Mouse (Mus musculus) neural tube, embryonic 13.5 days (tissue): ENCODE measurements around the gene Pou2f2. TPM values are rescaled to one million over a fixed set of nuclear protein-coding genes. Genes with fewer than 3 reads are reported as not detected.

Source experiments
- ATAC-seq: fragments of 200-750 bp; cut with Nextera tagmentation; 2 replicates; pipeline ENCODE4 v1.8.0; 2017; ENCODE audit warnings: low read depth, mild to moderate bottlenecking, moderate TSS enrichment, moderate library complexity
- H3K27ac ChIP-seq: fragments of 300-500 bp; sonication (generic); replicated peaks from 2 replicates; pipeline ENCODE4 v1.5.1; 2015; ENCODE audit warnings: moderate library complexity, mild to moderate bottlenecking, inconsistent platforms
- H3K27me3 ChIP-seq: fragments of 300-500 bp; sonication (generic); 2 replicates; pipeline ENCODE4 v1.6.1; 2015; ENCODE audit warnings: mild to moderate bottlenecking, inconsistent platforms
- H3K36me3 ChIP-seq: fragments of 300-500 bp; sonication (generic); 2 replicates; pipeline ENCODE4 v1.6.1; 2015; ENCODE audit warnings: mild to moderate bottlenecking, inconsistent platforms
- H3K4me1 ChIP-seq: fragments of 300-500 bp; sonication (generic); replicated peaks from 2 replicates; pipeline ENCODE4 v1.6.1; 2015; ENCODE audit warnings: inconsistent platforms
- H3K4me2 ChIP-seq: fragments of 300-500 bp; sonication (generic); 2 replicates; pipeline ENCODE4 v1.6.1; 2015; ENCODE audit warnings: inconsistent platforms, mild to moderate bottlenecking, moderate library complexity
- H3K4me3 ChIP-seq: fragments of 300-500 bp; sonication (generic); 2 replicates; pipeline ENCODE4 v1.5.1; 2015; ENCODE audit warnings: mild to moderate bottlenecking, inconsistent platforms
- H3K9ac ChIP-seq: fragments of 300-500 bp; sonication (generic); 2 replicates; pipeline ENCODE4 v1.6.1; 2015; ENCODE audit warnings: moderate library complexity, mild to moderate bottlenecking, inconsistent platforms
- H3K9me3 ChIP-seq: fragments of 300-500 bp; sonication (generic); 2 replicates; pipeline ENCODE4 v1.6.1; 2016; ENCODE audit warnings: inconsistent platforms
- WGBS: fragments of 180-500 bp; shearing (Covaris S2); methylation state at CpG from one replicate; pipeline ENCODE4 v1.1.7; 2015; 5-methylcytosine and 5-hydroxymethylcytosine counted together
- polyA plus RNA-seq: library from polyadenylated mRNA; unstranded; fragments of >200 nt; fragmentation: Nextera tagmentation; extraction: Ambion mirVana; gene quantifications from 2 replicates; pipeline ENCODE4 v1.2.1, GENCODE M21; 2015

Gene Pou2f2
- polyA plus RNA-seq, 1 experiment from 2014 or later = 28.0 TPM

DNA sequence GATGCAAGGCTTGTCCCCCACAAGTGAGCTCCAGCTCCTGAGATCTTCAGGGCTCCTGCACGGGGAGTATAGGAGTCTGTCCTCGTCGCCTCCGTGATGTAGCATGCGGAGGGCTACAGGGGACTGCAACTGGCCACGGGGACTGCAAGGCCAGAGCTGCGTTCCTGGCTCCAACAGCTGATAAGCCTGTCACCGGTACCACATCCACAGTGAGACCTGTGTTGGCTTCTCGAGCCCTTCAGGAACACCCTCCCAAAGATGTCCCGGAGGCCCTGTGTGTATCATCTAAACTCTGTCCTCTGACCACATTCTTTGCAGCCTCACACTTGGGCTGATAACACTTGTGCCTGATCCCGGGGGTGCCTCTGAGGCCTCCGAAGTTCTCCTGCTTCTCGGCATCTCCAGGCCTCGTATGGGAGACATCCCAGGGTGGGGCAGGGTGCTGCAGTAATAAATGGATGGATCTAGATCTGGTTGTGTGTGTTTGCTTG, 23.3 kb downstream of the Pou2f2 start:
- H3K36me3 ChIP-seq = no peaks in the 10 kb centered on the region; the same call in 1 of the 2 replicates
- peak overlapping the region; percentile 47 for H3K4me2 ChIP-seq
- H3K27ac ChIP-seq = peak overlapping the region; percentile 38; the same call in 1 of the 2 replicates
- WGBS = 34% methylated on average over 14 of the region's 14 CpGs
- ATAC-seq = no peak
- H3K27me3 ChIP-seq = no peaks in the 10 kb centered on the region
- peaks cover 54% of the 10 kb centered on the region for H3K4me1 ChIP-seq
- H3K9me3 ChIP-seq = no peaks in the 10 kb centered on the region
- H3K9ac ChIP-seq = no peak overlapping the region
- H3K4me3 ChIP-seq = no peak overlapping the region

DNA sequence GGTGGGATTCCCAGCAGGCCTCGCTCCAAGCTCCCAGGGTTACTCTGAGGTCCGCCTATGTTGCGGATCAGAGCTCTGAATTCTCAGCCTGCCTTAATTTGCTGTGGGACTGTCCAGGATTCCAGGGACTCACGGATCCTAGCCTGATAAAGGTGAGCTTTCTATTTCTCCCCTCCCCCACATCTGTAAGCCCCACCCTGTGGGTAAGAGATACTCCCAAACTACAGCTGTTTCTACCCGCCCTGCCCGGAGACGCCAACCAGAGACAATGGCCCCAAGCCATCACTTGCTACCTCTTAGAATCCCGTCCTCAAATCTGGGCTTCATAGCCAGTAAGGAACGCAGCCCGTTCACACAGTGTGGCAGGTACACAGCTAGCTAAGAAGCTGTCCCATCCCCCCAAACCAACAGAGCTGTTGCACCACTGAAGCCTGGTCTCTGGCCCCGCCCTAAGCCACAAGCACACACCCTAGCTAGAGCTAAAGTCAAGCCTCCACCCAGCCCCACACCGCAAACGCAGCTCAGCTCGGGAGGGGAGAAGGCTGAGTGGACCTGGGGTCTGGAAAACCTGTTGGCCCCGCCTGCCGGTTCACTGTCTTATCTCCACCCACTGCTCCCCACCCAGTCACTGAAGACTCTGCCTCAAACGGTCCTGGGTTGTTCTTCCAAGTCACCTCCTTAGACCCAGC, 23.9 kb downstream of the Pou2f2 start:
- no peaks in the 10 kb centered on the region for H3K9me3 ChIP-seq
- peaks cover 60% of the 10 kb centered on the region for H3K4me1 ChIP-seq
- H3K4me2 ChIP-seq = peak overlapping the region; percentile 47
- peak overlapping the region; percentile 94 for H3K27ac ChIP-seq
- ATAC-seq = no peak
- no peak overlapping the region for H3K4me3 ChIP-seq
- H3K36me3 ChIP-seq = no peaks in the 10 kb centered on the region; the same call in 1 of the 2 replicates
- WGBS = 18% methylated on average over 17 of the region's 17 CpGs
- no peaks in the 10 kb centered on the region for H3K27me3 ChIP-seq
- H3K9ac ChIP-seq = peak overlapping the region; percentile 74

DNA sequence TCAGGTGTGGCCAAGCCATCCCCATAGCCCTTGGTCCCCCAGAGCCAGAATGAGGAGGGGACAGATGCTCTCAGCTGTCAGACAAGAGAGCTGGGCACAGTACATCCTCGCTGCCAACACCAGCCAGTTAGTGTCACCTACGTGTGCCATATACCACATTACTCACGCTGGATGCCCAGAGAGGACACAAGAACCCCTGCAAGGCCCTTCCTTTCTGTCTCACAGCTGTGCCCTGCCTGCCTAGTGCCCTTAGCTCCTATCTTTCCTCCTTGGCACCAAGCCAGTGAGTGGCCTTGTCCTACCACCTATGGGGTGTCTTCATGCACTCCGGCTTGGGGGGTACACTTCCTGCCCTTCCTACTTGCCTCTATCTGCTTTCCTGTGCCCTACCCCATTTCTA, 24.9 kb downstream of the Pou2f2 start:
- Histone ChIP-seq H3K27ac (peak overlapping the region; percentile 94), H3K27me3 (no peaks in the 10 kb centered on the region), H3K9ac (peak overlapping the region; percentile 74), H3K9me3 (no peaks in the 10 kb centered on the region), H3K36me3 (no peaks in the 10 kb centered on the region; the same call in 1 of the 2 replicates), H3K4me1 (peaks cover 70% of the 10 kb centered on the region), H3K4me3 (peak overlapping the region; percentile 28; the same call in 1 of the 2 replicates), H3K4me2 (peak overlapping the region; percentile 47)
- no peak for ATAC-seq
- WGBS = 38% methylated on average over 4 of the region's 4 CpGs

DNA sequence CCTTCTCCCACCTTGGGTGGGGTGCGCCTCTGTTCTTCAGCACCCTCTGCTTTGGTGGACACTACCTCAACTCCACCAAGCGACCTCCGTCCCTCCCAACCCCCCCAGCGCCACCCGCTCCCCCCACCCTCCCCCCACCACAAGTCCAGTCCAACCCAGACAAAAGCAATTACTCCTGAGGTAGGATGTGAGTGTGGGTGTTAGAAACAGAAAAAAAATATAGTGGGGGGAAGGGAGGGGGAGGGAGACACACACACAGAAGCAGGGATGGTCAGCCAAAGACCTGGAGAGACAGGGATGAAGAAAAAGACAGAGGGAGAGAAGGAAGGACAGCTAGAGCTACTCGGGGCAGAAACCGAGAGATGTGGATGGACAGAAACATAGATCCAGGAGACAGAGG, 25.7 kb downstream of the Pou2f2 start:
- ATAC-seq = no peak
- H3K9ac ChIP-seq = peak overlapping the region; percentile 74
- peak overlapping the region; percentile 47 for H3K4me2 ChIP-seq
- H3K4me3 ChIP-seq = peak overlapping the region; percentile 28
- WGBS = 37% methylated on average over 7 of the region's 7 CpGs
- H3K27ac ChIP-seq = peak overlapping the region; percentile 94
- no peaks in the 10 kb centered on the region for H3K27me3 ChIP-seq
- H3K9me3 ChIP-seq = no peaks in the 10 kb centered on the region
- H3K36me3 ChIP-seq = no peaks in the 10 kb centered on the region; the same call in 1 of the 2 replicates
- H3K4me1 ChIP-seq = peaks cover 73% of the 10 kb centered on the region

DNA sequence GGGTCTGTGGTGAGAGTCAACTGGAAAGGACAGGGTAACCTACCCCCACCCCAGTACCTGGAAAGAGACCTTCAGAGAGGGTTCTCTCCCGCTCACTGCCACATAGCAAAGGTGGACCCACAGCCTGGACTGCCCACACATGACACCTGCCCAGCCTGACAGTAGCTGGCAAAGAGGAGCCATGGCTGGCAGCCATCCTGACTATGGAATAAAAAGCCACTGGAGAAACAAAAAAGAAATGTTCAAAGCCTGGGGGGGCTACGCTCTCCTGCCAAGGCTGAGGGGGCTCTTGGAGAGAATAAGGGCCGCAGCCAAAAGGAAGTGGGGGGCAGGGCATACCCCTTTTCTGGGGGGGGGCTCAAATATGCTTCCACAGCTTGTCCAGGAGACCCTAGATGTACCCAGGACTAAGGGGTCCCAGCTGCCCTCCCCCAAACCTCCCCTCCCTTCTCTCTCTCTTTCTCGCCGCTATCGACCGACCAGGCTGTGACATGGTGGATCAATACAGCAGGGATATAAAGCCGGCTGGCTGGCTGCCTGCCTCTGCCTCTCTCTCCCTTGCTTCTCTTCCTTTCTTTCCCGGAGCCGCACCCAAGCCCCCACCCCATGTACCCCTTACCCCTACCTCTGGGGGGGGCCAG, 27.5 kb downstream of the Pou2f2 start:
- no peaks in the 10 kb centered on the region for H3K9me3 ChIP-seq
- H3K4me3 ChIP-seq = peak overlapping the region; percentile 28
- H3K9ac ChIP-seq = peak overlapping the region; percentile 74
- WGBS = 13% methylated on average over 10 of the region's 10 CpGs
- H3K36me3 ChIP-seq = no peaks in the 10 kb centered on the region; the same call in 1 of the 2 replicates
- H3K27me3 ChIP-seq = no peaks in the 10 kb centered on the region
- H3K4me1 ChIP-seq = peaks cover 73% of the 10 kb centered on the region
- H3K4me2 ChIP-seq = peak overlapping the region; percentile 47
- H3K27ac ChIP-seq = peak overlapping the region; percentile 94
- peak; percentile 32; the same call in 1 of the 2 replicates for ATAC-seq

DNA sequence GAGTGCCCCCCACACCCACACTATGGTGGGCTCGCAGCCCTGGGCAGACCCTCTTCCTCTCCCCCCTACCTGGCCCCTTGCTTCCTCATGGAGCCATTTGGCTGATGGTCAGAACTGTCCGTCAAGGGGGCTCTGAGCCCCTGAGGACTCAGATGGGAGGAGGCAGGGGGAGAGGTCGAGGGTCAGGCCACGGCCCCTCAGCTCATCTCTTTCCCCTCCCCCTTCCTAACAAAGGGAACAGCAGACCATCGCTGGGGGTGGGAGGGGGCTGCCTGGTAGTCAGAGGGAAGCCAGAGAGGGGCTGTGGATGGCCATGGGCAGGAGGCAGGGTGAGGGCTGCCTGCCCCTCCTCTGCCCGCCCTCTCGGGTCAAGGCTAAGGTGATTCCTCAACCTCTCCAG, 28.5 kb downstream of the Pou2f2 start:
- ATAC-seq = peak; percentile 13; the same call in 1 of the 2 replicates
- Histone ChIP-seq H3K9ac (peak overlapping the region; percentile 74), H3K4me3 (0 out of 2 replicates have a peak overlapping the region, but pooled peaks have one; percentile 8), H3K4me2 (peak overlapping the region; percentile 47), H3K27me3 (no peaks in the 10 kb centered on the region), H3K9me3 (no peaks in the 10 kb centered on the region), H3K27ac (peak overlapping the region; percentile 94), H3K36me3 (no peaks in the 10 kb centered on the region; the same call in 1 of the 2 replicates), H3K4me1 (peaks cover 67% of the 10 kb centered on the region)
- WGBS = 3% methylated on average over 7 of the region's 7 CpGs

DNA sequence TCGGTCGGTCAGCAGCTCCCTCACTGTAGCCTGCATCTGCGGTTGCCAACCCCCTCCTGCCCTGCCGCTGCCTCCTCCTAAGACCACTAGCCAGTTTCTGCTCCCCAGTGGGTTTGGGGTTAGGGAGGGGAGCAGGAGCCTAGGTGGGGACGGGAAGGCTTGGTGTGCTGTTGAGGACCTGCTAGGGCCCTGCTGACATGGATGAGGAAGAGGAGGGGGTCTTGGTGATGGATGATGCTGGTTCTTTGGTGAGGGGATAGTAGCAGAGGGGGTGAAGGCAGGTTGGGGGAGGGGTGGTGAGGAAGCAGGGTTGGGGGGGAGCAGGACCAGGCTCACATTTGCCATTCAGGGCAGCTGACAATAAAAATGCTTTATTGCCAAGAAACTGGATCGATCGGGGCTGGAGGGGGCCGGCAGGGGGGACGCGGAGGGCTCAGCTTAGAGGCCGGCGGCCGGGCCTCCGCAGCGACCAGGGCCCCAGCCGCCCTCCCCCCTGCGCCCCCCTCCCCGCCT, 29.3 kb downstream of the Pou2f2 start:
- peak; percentile 41 for ATAC-seq
- H3K4me3 ChIP-seq = no peak overlapping the region
- no peaks in the 10 kb centered on the region for H3K36me3 ChIP-seq
- peaks cover 59% of the 10 kb centered on the region for H3K4me1 ChIP-seq
- no peaks in the 10 kb centered on the region for H3K9me3 ChIP-seq
- H3K4me2 ChIP-seq = peak overlapping the region; percentile 47
- peak overlapping the region; percentile 94 for H3K27ac ChIP-seq
- WGBS = under 1% methylated on average over 17 of the region's 18 CpGs
- no peaks in the 10 kb centered on the region for H3K27me3 ChIP-seq
- peak overlapping the region; percentile 74 for H3K9ac ChIP-seq

DNA sequence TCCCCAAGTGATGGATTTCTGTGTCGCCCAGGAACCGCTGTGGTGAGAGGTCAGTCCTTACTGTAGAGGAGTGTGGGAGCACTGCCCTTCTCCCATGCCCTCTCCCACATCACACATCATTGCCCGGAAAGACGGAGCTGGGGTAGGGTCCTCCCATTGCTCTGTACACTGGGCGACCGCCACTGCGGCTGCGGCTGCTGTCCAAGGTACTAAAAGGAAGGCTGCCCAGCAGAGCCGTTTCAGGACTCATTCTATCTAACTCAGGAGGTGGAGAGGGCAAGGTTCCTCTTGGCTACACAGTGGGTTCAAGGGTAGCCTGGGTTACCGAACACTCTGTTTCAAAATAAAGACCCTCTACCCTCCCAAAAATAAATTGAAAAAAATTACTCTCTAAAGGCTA, 33.6 kb downstream of the Pou2f2 start:
- Histone ChIP-seq H3K4me1 (peaks cover 16% of the 10 kb centered on the region), H3K4me2 (no peak overlapping the region), H3K36me3 (no peaks in the 10 kb centered on the region), H3K27me3 (no peaks in the 10 kb centered on the region), H3K4me3 (no peak overlapping the region), H3K9ac (no peak overlapping the region), H3K27ac (no peak overlapping the region; the same call in 1 of the 2 replicates), H3K9me3 (no peaks in the 10 kb centered on the region)
- ATAC-seq = no peak
- WGBS = 5% methylated on average over 10 of the region's 10 CpGs

DNA sequence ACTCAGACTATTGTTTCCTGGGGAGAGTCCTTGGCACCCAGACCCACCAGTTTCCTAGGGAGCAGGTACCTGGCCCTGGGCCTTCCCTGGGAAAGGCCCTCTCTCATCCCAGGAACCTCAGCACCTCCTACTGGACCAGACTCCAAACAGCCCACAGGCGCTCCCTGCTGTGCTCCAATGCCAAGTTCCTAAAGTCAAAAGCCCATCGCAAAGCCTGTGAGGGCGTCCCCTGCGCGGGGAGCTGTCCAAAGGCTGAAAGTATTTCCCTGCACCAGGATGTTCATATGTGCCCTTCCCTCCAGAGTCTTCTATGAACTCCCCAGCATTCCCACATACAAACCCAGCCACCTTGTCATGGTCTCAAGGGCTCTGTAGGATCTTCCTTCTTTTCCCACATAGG, 37.8 kb downstream of the Pou2f2 start:
- no peak overlapping the region for H3K27ac ChIP-seq
- no peak for ATAC-seq
- H3K4me3 ChIP-seq = no peak overlapping the region
- H3K36me3 ChIP-seq = no peaks in the 10 kb centered on the region
- no peak overlapping the region for H3K9ac ChIP-seq
- H3K27me3 ChIP-seq = no peaks in the 10 kb centered on the region
- H3K4me2 ChIP-seq = no peak overlapping the region
- no peaks in the 10 kb centered on the region for H3K9me3 ChIP-seq
- H3K4me1 ChIP-seq = peaks cover 3% of the 10 kb centered on the region
- WGBS = 8% methylated on average over 5 of the region's 5 CpGs

DNA sequence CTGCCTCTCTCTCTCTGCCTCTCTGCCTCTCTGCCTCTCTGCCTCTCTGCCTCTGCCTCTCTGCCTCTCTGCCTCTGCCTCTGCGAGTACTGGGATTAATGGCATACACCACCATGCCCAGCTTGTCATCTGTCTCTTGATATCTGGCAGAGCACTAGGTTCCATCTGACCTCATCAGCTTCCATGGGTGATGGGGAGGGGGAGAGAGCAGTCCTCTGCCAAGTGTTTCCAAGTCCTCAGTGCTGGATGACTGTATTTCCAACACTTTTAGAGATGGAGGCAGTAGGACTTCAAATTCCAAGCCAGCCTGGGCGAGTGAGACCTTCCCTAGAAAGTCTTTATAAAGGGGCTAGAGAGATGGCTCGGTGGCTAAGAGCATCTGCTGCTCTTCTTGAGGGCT, 42.0 kb downstream of the Pou2f2 start:
- no peak overlapping the region for H3K27ac ChIP-seq
- WGBS = 48% methylated on average over 3 of the region's 3 CpGs
- no peak for ATAC-seq

DNA sequence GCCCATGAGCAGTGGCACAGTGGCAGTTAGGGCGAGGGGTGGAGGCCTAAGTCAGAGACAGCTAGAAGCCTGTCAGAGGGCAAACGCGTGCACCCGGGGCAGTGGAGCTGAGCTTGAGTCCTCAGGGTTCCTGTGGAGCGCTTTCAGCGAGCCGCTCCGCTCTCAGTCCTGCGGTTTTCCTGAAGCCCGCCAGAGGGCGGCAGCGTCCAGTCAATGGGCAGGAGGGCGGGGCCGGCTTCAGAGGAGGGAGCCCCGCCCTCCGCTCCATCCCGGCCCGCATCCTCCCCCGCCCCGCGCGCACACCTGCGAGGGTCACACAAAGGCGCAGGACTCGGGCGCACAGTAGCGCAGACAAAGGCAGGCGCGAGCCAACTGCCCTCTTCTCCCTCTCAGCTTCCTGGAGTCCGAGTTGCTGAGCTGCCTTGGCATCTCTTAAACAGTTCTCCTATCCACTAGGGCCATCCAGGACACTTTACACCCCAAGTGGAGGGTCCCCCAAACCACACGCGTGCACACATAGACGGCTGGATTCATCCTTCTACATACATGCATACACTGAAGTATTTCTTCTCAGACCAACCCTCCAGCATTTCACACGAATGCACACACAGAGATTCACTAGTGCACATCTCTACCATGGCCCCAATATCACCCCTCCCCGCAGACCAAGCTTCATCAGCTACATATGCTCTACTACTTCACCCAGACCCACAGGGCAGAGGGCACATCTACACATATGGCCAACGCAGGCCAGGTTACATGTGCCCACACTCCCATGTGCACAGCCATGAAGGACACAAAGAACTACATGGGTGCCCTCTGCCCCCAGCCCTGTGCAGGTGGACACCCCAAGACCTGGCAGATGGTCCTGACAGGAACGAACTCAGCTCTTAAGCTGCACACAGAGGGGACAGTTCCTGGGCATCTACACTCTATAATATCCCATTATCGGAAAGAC, 46.2 kb downstream of the Pou2f2 start:
- Histone ChIP-seq H3K9me3 (no peaks in the 10 kb centered on the region), H3K4me2 (peak overlapping the region; percentile 55), H3K4me1 (peaks cover 39% of the 10 kb centered on the region), H3K27me3 (peaks cover 27% of the 10 kb centered on the region), H3K27ac (peak overlapping the region; percentile 83), H3K36me3 (peaks cover 6% of the 10 kb centered on the region; the same call in 1 of the 2 replicates), H3K4me3 (peak overlapping the region; percentile 26), H3K9ac (peak overlapping the region; percentile 66)
- 7% methylated on average over 37 of the region's 38 CpGs for WGBS
- ATAC-seq = peak; percentile 70

More for the DNA sequence above, 42.0 kb downstream of the Pou2f2 start:
- no peak overlapping the region for H3K4me3 ChIP-seq
- peaks cover 11% of the 10 kb centered on the region for H3K27me3 ChIP-seq
- H3K36me3 ChIP-seq = peaks cover 6% of the 10 kb centered on the region; the same call in 1 of the 2 replicates
- H3K4me2 ChIP-seq = no peak overlapping the region
- no peaks in the 10 kb centered on the region for H3K9me3 ChIP-seq
- peaks cover 28% of the 10 kb centered on the region for H3K4me1 ChIP-seq
- H3K9ac ChIP-seq = no peak overlapping the region
